Mouse (Mus musculus): ENCODE measurements around the gene Rassf2.

The Rassf2 gene

GRCm38 (mm10) chr2:132004495-132005136, 25.4 kb downstream of the Rassf2 start:
- no peak for DNase-seq

- no peak for DNase-seq
These were observed 26.1 kb downstream of the Rassf2 start for GRCm38 (mm10) chr2:132003916-132004315.

- DNase-seq: no peak
These were observed 28.2 kb downstream of the Rassf2 start for GRCm38 (mm10) chr2:132001696-132002334.

GRCm38 (mm10) chr2:131997356-131997755, 32.7 kb downstream of the Rassf2 start:
- DNase-seq: no peak

GRCm38 (mm10) chr2:131996369-131996768, 33.7 kb downstream of the Rassf2 start:
- no peak for DNase-seq

- DNase-seq: peak; percentile 19
These were observed 34.3 kb downstream of the Rassf2 start for GRCm38 (mm10) chr2:131995742-131996141.

GRCm38 (mm10) chr2:131994971-131995370, 35.1 kb downstream of the Rassf2 start:
- no peak for DNase-seq

- DNase-seq: no peak
These were observed 36.4 kb downstream of the Rassf2 start for GRCm38 (mm10) chr2:131993563-131994088.

- DNase-seq: no peak
These were observed 36.9 kb downstream of the Rassf2 start for GRCm38 (mm10) chr2:131993151-131993550.

GRCm38 (mm10) chr2:131992487-131992886, 37.6 kb downstream of the Rassf2 start:
- no peak for DNase-seq

- DNase-seq: no peak
These were observed 41.5 kb downstream of the Rassf2 start for GRCm38 (mm10) chr2:131988550-131988949.

GRCm38 (mm10) chr2:131987950-131988349, 42.1 kb downstream of the Rassf2 start:
- no peak for DNase-seq

- DNase-seq: peak; percentile 58
These were observed 47.4 kb downstream of the Rassf2 start for GRCm38 (mm10) chr2:131982546-131983196.

- no peak for DNase-seq
These were observed 49.2 kb downstream of the Rassf2 start for GRCm38 (mm10) chr2:131980866-131981265.

GRCm38 (mm10) chr2:131976663-131977062, 53.4 kb downstream of the Rassf2 start:
- no peak for DNase-seq

- DNase-seq: no peak
These were observed 59.0 kb downstream of the Rassf2 start for GRCm38 (mm10) chr2:131971098-131971497.

- no peak for DNase-seq
These were observed 59.5 kb downstream of the Rassf2 start for GRCm38 (mm10) chr2:131970597-131970996.

- DNase-seq: no peak
These were observed 68.4 kb downstream of the Rassf2 start for GRCm38 (mm10) chr2:131961671-131962070.

- DNase-seq: no peak
These were observed 72.3 kb downstream of the Rassf2 start for GRCm38 (mm10) chr2:131957731-131958222.

- DNase-seq: no peak
These were observed 73.5 kb downstream of the Rassf2 start for GRCm38 (mm10) chr2:131956336-131957256.

- no peak for DNase-seq
These were observed 74.8 kb downstream of the Rassf2 start for GRCm38 (mm10) chr2:131955264-131955663.

GRCm38 (mm10) chr2:131954835-131955234, 75.2 kb downstream of the Rassf2 start:
- no peak for DNase-seq

GRCm38 (mm10) chr2:131953711-131954110, 76.3 kb downstream of the Rassf2 start:
- no peak for DNase-seq
